Mouse (Mus musculus) embryonic fibroblast, embryonic 13.5 days (primary cell): ENCODE results near the gene Jarid2.

Source experiments
- CTCF ChIP-seq: IDR thresholded peaks from 2 replicates; pipeline ENCODE4 v1.5.1; 2011; ENCODE audit warnings: mild to moderate bottlenecking, control low read depth, low read length, moderate library complexity, borderline replicate concordance; ENCODE audit not compliant: insufficient read depth
- POLR2A ChIP-seq: IDR thresholded peaks from 2 replicates; pipeline ENCODE4 v1.6.1; 2011; ENCODE audit warnings: low read depth, mild to moderate bottlenecking, control low read depth, low read length, moderate library complexity

GRCm38 (mm10) chr13:44876799-44877198 is 147.5 kb downstream of the Jarid2 start:
- TF ChIP-seq CTCF = no peak
- TF ChIP-seq POLR2A = no peak
